Mouse (Mus musculus): ENCODE measurements at regions not wholly inside any gene's neighbourhood (a gene's known extent, or its start where the extent isn't known, plus 50 kb on each side); places are given as distances from the start of the nearest gene placed in this dataset.
A peak's percentile ranks its signal among the peaks of the same experiment; 100 is the strongest.

- no peak for DNase-seq (ENCODE audit: low spot score)
These were observed 223.8 kb downstream of the Kdm4c start for GRCm38 (mm10) chr4:74466081-74466480.

- DNase-seq (ENCODE audit: low spot score) = no peak
These were observed 270.2 kb downstream of the Kdm4c start for GRCm38 (mm10) chr4:74512489-74512888.

GRCm38 (mm10) chr4:74553888-74554287, 311.6 kb downstream of the Kdm4c start:
- no peak for DNase-seq (ENCODE audit: low spot score)

- peak; percentile 7 for DNase-seq (ENCODE audit: low spot score)
These were observed 321.3 kb downstream of the Kdm4c start for GRCm38 (mm10) chr4:74563565-74563964.

- DNase-seq (ENCODE audit: low spot score) = no peak
These were observed 344.1 kb downstream of the Kdm4c start for GRCm38 (mm10) chr4:74586400-74586799.

- no peak for DNase-seq (ENCODE audit: low spot score)
These were observed 344.8 kb downstream of the Kdm4c start for GRCm38 (mm10) chr4:74587125-74587524.

- no peak for DNase-seq (ENCODE audit: low spot score)
These were observed 346.5 kb downstream of the Kdm4c start for GRCm38 (mm10) chr4:74588761-74589160.

GRCm38 (mm10) chr4:74613032-74613431, 370.7 kb downstream of the Kdm4c start:
- no peak for DNase-seq (ENCODE audit: low spot score)

Measured in ovary, postnatal 14 days (tissue).